Mouse (Mus musculus): ENCODE measurements at regions not wholly inside any gene's neighbourhood (a gene's known extent, or its start where the extent isn't known, plus 50 kb on each side); places are given as distances from the start of the nearest gene placed in this dataset.

DNA sequence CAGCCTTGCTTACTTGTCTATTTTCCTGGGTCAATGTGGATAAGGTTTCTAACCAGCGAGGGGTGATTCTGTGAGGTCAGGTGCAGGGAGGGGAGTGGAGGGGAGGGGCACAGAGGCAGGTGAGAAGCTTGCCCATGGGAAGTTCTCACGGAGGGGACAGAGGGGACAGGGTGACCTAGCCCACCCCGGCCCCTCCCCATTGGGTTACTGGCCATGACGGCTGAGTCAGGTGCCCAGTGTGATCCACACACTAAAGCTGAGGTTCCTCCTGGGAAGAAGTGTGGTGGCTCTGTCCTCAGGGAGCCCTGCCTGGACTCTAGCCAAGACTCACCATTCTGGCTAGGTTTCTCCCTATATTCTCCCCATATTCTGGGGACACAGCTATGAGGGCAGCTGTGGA, 61.0 kb downstream of the Uncx start:
- TF ChIP-seq CTCF (IDR thresholded peaks at IDR 0.05; ENCODE audit: low read depth) (no peak), EP300 (IDR thresholded peaks at IDR 0.05; ENCODE audit: low read depth) (no peak)
